Mouse (Mus musculus) bone marrow, adult 2 months (tissue): Measurements from ENCODE around the gene 4930442H23Rik.

ENCODE experiments used
- CTCF ChIP-seq: fragments of 200-500 bp; IDR thresholded peaks from 2 replicates; pipeline ENCODE4 v1.5.1; 2011; ENCODE audit warnings: low read length, control low read depth; ENCODE audit not compliant: control insufficient read depth, insufficient read depth
- POLR2A ChIP-seq: fragments of 200-500 bp; IDR thresholded peaks from 2 replicates; pipeline ENCODE4 v1.6.1; 2011; ENCODE audit warnings: low read depth, mild to moderate bottlenecking, control low read depth, low read length, borderline replicate concordance; ENCODE audit not compliant: control insufficient read depth

- TF ChIP-seq CTCF (no peak), POLR2A (no peak)
These were observed 46.2 kb downstream of the 4930442H23Rik start for GRCm38 (mm10) chr10:81137252-81138130.
